Mouse (Mus musculus): ENCODE measurements around the gene C1ql4.
"Not testable (repeated sequence)": the region's sequence is repeated elsewhere in the genome, so short reads cannot be mapped to it uniquely, and the experiment has no call there.

C1ql4 gene

GRCm38 (mm10) chr15:99098493-99098861 lies 10.9 kb upstream of the C1ql4 start:
- DNase-seq (ENCODE audit: low read depth, low spot score) = no peak

DNA sequence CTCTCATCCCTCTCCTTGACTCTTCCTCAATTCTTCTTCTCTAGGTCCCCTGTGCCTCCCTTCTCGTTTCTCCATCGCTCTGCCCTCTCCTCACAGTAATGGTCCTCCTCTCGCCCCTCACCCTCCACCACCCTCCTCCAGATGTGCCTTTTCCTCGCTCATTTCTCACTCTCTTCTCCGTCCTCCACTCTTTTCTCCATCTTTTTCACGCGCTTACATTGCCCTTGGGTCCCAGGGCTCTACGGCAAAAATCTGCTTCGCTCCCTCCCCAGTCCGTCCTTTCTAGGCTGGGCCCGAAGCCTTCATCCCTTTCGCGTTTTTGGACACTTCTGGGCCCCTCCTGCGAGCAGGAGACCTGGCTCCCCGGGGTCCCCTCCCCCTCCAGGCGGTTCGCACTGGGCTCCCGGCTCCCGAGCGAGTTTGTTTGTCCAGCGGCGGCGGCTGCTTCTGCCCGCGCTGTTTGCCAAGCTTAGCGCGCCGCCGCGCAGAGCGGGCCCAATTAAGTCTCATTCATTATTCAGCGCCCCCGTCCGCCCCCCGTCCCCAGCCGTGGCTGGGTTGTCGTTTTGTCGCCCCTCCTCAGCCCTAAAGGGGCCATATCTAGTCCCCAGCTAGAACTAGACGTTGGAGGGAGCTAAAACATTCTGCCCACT lies 10.3 kb upstream of the C1ql4 start:
- no peak for DNase-seq (ENCODE audit: low read depth, low spot score)

GRCm38 (mm10) chr15:99096831-99097500 lies 9.3 kb upstream of the C1ql4 start:
- DNase-seq (ENCODE audit: low read depth, low spot score) = no peak

GRCm38 (mm10) chr15:99096061-99096793 lies 8.6 kb upstream of the C1ql4 start:
- DNase-seq (ENCODE audit: low read depth, low spot score) = no peak

GRCm38 (mm10) chr15:99095356-99095755 lies 7.7 kb upstream of the C1ql4 start:
- DNase-seq (ENCODE audit: low read depth, low spot score) = no peak

GRCm38 (mm10) chr15:99094631-99095270 lies 7.1 kb upstream of the C1ql4 start:
- no peak for DNase-seq (ENCODE audit: low read depth, low spot score)

DNA sequence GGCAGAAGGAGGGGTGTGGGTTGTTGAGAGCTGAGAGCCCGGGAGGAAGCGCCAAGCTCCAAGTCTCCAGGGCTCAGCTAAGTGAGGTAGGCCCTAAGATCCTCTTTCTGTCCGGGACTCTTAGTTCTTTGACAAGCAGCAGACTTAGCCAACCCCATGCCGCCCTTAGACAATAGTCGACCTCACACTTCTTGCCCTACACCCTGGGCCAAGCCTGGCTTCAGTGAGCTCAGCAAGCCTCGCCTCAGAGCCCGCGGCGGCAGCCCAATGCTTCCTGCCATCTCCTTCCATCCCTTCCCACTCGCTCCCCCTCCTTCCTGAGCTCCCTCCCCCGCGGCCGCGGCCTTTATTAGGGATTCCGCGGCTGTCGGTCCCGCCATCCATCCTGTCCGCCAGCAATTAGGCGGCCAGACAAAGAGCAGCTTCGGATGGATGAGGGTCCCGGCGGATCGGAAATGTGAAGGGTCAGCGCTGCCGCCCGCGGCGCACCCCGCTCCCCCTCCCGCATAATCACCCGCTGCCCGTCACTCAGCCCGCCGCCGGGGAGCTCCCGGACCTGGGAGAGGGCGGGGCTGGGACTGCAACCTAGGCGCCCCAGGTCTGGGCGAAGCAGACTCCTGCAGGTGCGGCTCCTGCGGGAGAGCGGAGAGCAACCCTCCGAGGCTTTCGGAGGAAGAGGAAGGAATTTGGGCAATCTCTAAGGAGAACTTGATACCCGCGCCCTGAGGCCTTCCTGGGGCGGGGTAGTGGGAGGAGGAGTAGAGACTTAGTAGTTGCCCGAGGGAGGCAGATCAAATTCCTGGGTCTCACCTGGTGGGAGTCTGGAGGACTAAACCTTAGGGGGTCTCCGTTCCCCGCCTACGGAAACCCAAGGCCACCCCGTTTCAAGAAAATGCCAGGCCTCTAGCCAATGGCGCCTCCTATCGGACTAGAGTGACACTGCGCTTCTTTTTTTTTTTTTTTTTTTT lies 6.0 kb upstream of the C1ql4 start:
- no peak for DNase-seq (ENCODE audit: low read depth, low spot score)

DNA sequence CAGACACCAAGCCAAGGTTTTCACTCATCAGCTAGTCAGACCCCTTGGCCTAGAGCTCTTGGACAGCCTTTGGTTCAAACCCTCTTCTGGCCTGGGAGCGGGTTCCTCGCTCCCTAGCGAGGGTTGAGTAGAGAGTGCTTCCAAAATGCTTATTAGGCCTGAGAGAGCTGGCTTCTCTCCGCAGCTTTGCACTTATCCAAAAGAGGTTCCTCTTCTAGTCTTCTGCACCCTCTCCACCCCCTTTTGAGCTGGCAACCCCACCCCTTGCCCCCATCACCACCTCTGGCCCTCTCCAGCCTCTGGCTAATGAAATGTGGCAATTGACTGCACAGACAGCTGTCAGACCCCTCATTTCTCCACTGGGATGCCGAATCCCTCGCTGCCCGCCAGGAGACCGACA lies 5.3 kb upstream of the C1ql4 start, which contains the start of gene Dnajc22:
TSS of gene Dnajc22 (plus strand) at position 301 of the 400 bp plus-strand sequence.
- DNase-seq (ENCODE audit: low read depth, low spot score) = no peak

DNA sequence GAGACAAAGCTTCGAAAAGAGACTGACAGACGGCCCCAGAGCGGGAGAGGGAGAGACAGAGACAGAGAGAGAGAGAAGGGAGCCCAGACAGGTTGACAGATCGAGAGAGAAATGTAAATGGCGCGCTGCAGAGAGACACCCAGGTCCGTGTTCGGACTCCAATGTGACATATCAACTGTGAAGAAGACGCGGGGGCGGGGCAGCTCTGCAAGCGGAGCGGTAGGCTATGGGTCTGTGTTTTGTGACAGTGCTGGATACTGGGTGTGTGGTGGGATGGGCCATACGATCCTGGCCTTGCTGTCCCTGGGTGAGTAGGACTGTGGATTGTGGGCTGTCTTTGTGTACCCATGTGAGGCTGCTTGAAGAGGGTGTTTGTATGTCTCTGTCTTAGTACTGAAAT lies 1.5 kb upstream of the C1ql4 start:
- DNase-seq (ENCODE audit: low read depth, low spot score) = no peak

DNA sequence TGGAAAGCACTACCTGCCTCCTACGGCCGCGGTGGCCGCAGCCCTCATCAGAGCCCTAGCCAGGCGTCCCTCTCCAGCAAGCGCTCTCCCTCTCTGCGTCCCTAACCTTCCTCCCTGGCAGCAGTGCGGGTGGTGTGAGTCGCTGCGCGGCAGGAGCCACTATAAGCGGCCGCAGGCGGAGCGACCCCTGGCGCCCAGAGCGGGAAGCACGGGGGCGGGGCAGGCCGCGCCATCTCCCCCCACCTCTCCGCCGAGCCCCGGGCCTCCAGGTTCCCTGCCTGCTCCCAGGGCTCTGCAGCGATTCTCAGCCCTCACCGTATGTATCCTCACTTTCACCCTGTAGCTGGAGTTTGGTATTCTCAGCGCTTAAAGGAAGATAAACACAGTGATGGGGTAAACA lies 675 bp upstream of the C1ql4 start:
- DNase-seq (ENCODE audit: low read depth, low spot score) = no peak

DNA sequence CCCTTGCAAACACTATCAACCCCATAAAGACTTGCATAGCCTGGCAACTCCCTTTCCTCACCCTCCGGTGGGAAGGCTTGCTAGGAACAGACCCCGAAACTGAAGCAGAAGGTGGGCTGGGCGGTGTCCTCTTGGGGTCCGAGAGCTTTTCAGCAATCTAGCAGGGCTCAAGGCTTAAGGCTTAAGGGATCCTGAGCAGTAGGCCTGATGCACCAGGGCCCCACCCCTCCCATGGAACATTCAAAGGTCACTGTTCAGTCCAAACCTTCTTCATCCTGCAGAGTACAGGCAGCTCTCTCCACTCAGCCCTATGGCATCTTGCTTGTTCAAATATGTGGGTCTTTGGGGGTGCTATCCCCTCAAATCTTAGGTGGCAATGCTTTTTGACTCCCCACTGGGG lies 1.6 kb downstream of the C1ql4 start:
- DNase-seq (ENCODE audit: low read depth, low spot score) = no peak

- DNase-seq (ENCODE audit: low read depth, low spot score) = no peak
These were observed 3.0 kb downstream of the C1ql4 start for GRCm38 (mm10) chr15:99084618-99085017.

GRCm38 (mm10) chr15:99083867-99084557 lies 3.6 kb downstream of the C1ql4 start:
- no peak for DNase-seq (ENCODE audit: low read depth, low spot score)

DNA sequence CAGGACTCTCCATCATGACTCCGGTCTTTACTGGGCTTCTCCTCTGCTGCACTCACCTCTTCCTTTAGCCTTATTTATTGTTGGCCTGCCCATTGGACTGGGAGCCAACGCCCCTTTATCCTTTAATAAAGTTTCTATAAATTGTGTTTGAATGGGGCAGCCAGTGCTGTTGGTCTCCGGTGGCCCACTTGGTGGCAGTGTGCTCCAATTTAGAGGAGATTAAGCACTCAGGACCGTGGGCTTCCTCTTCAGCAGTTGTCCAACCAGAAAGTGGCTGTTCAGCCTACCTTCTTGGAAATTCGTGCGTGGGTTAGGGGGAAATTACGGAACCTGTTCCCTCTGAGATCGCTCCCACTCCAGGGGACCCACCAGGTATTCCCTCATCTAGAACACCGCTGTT lies 4.4 kb downstream of the C1ql4 start:
- DNase-seq (ENCODE audit: low read depth, low spot score) = no peak

GRCm38 (mm10) chr15:99082840-99083239 lies 4.8 kb downstream of the C1ql4 start:
- no peak for DNase-seq (ENCODE audit: low read depth, low spot score)

GRCm38 (mm10) chr15:99082322-99082721 lies 5.3 kb downstream of the C1ql4 start:
- no peak for DNase-seq (ENCODE audit: low read depth, low spot score)

GRCm38 (mm10) chr15:99079804-99080203 lies 7.8 kb downstream of the C1ql4 start:
- no peak for DNase-seq (ENCODE audit: low read depth, low spot score)

DNA sequence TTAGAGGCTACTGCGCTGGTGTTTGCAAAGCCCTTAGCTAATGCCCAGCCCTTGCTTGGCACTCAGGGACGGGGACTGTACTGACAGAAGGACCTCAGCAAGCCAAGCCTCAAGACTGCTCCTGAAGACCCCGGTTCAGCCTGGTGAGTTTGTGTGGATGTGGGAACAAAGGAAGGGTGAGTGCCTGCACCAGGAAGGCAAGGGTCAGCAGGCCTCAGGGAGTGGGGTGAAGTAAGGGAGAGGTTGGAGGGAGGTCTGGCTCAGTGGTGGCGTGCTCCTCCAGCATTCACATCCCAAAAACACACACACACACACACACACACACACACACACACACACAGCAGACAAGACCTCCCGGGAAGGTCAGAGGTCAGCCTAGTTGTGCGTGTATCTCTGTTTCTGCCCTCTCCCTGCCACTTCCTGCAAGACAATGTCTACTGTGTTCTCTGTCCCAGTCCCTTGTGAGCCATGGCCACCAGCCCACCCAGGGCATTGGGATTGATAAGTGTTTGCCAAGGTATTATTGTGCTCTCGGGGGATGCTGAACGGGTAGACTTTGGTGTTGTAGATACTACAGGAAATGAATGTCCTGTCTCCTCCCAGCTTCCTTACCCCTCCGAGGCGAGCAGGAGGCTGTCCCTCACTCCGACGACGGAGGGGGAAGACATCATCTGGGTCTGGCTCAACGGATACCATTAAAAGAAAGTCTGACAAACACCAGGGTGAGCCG lies 9.3 kb downstream of the C1ql4 start:
- no peak for DNase-seq (ENCODE audit: low read depth, low spot score)

DNA sequence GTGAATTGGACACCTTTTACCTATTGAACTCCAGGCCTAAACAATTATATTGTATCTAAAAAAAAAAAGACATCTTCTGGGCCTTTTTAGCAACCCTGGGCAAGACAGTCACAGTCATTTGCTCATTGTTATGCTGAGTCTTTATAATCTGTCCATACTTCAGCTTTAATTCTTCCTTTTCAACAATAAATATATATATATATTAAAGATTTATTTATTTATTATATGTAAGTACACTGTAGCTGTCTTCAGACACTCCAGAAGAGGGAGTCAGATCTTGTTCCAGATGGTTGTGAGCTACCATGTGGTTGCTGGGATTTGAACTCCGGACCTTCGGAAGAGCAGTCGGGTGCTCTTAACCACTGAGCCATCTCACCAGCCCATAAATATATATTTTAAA lies 11.6 kb downstream of the C1ql4 start:
- DNase-seq (ENCODE audit: low read depth, low spot score) = not testable (repeated sequence)

All from brain, embryonic 18.5 days (tissue).